Mouse (Mus musculus): ENCODE measurements around the gene Rbak. TPM values are rescaled to one million over a fixed set of nuclear protein-coding genes. Genes with fewer than 3 reads are reported as not detected.

Gene Rbak
- polyA plus RNA-seq (2017; shearing (Covaris generic)): 9.0 TPM

GRCm38 (mm10) chr5:143180255-143181076 is at the start of gene Rbak, which contains the start of gene Spdye4b:
Gene Rbak, minus strand, starts transcription at chr5:143180775.
Gene Spdye4b, plus strand, starts transcription at chr5:143181017.

GRCm38 (mm10) chr5:143226790-143227189 is 46.2 kb upstream of the Rbak start, which contains the start of gene Spdye4a:
Gene Spdye4a, minus strand, starts transcription at chr5:143226890.

GRCm38 (mm10) chr5:143147481-143147880 is 33.1 kb downstream of the Rbak start, which contains the start of gene Olfr718-ps1:
Gene Olfr718-ps1, minus strand, starts transcription at chr5:143147581.

Other genes with a start within 250 kb of the Rbak start
- gene Fscn1, start 220.4 kb downstream of the Rbak start, polyA plus RNA-seq (2017; shearing (Covaris generic)): 0.18 TPM
- gene Rnf216, start 67.8 kb downstream of the Rbak start, polyA plus RNA-seq (2017; shearing (Covaris generic)): 44.8 TPM
- 0.11 TPM for gene Olfr718-ps1, start 33.2 kb downstream of the Rbak start, polyA plus RNA-seq (2017; shearing (Covaris generic))
- not detected for gene Spdye4b, start 242 bp upstream of the Rbak start, polyA plus RNA-seq (2017; shearing (Covaris generic))
- gene Spdye4a, start 46.1 kb upstream of the Rbak start, polyA plus RNA-seq (2017; shearing (Covaris generic)): not detected
- 16.8 TPM for gene Zfp12, start 54.4 kb upstream of the Rbak start, polyA plus RNA-seq (2017; shearing (Covaris generic))
- 1.2 TPM for gene Zfp316, start 89.2 kb upstream of the Rbak start, polyA plus RNA-seq (2017; shearing (Covaris generic))
- gene Zfp853, start 112.8 kb upstream of the Rbak start, polyA plus RNA-seq (2017; shearing (Covaris generic)): not detected
- gene E130309D02Rik, start 134.6 kb upstream of the Rbak start, polyA plus RNA-seq (2017; shearing (Covaris generic)): 48.0 TPM
- gene Zdhhc4, start 148.5 kb upstream of the Rbak start, polyA plus RNA-seq (2017; shearing (Covaris generic)): 49.6 TPM
- gene Grid2ip, start 176.6 kb upstream of the Rbak start, polyA plus RNA-seq (2017; shearing (Covaris generic)): not detected
- gene Kdelr2, start 223.1 kb upstream of the Rbak start, polyA plus RNA-seq (2017; shearing (Covaris generic)): 33.8 TPM